ENCODE assay signal across 11 mouse cellular contexts in the genomic region with DNA sequence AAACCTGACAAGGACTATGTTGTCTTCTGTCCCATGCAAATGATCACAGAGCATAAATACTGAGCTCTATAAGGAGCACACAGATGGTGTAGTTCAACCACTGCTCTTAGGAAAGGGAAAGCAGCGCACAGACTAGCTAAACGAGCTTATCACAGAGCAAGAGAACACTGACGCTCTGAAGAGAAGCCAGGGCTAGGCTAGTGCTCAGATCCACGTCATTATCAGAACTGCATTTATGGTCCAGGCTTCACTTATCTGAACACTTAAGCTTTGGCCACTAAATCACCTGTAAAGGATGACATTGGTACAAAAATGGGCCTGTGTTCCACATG. TPM values are rescaled to one million over a fixed set of nuclear protein-coding genes. Genes with fewer than 3 reads are reported as not detected.
DNase-seq lines count a peak whose midpoint lies in the region; ATAC-seq and TF ChIP-seq lines count a peak whose summit lies in the region.
"Had no signal": no experiment of that assay in that cellular context is flagged by ENCODE, and none has a peak within 500 bp of the region (broad histone marks: within the 10 kb centered on the region; RNA-seq: fewer than 3 reads in every experiment).

No protein-coding gene starts in this region.

- H3K36me3 ChIP-seq in heart, embryonic 14.5 days (ENCODE audit: control insufficient read depth, insufficient read depth, low read length) = peaks cover 11% of the 10 kb centered on the region
- H3K36me3 ChIP-seq in forebrain, embryonic 12.5 days (replicated peaks) = peaks cover 13% of the 10 kb centered on the region; the same call in 1 of the 2 replicates
- peaks cover 3% of the 10 kb centered on the region; the same call in 1 of the 2 replicates for H3K36me3 ChIP-seq in hindbrain, embryonic 14.5 days (replicated peaks; ENCODE audit: control insufficient read depth, insufficient read depth)
- H3K36me3 ChIP-seq in midbrain, postnatal 0 days (ENCODE audit: insufficient read depth, low read length) = no peaks in the 10 kb centered on the region

- intact Hi-C loops in heart, postnatal 36 days (cut with DNase I) = no loop called here

- DNase-seq in heart, postnatal 36 days = no peak
- DNase-seq in hindbrain, embryonic 14.5 days (ENCODE audit: low spot score) = no peak
- no peak for DNase-seq in midbrain, postnatal 0 days (ENCODE audit: low spot score)
- no peak for DNase-seq in cerebellum, postnatal 14 days
- DNase-seq in right cerebral cortex, adult 18-20 months = no peak
- no peak for DNase-seq in liver
- DNase-seq: thymus, adult 2 months had no signal

- H3K27me3 ChIP-seq in heart, embryonic 14.5 days (ENCODE audit: control insufficient read depth, insufficient read depth, low read length) = no peaks in the 10 kb centered on the region
- H3K27me3 ChIP-seq in forebrain, embryonic 12.5 days = no peaks in the 10 kb centered on the region
- H3K27me3 ChIP-seq in hindbrain, embryonic 14.5 days (ENCODE audit: control insufficient read depth, insufficient read depth, low read length) = no peaks in the 10 kb centered on the region
- no peaks in the 10 kb centered on the region for H3K27me3 ChIP-seq in midbrain, postnatal 0 days (ENCODE audit: insufficient read depth, low read length)
- H3K27me3 ChIP-seq: embryonic facial prominence, embryonic 12.5 days had no signal

- WGBS in heart, embryonic 14.5 days = 14% methylated on average over 4 of the region's 4 CpGs
- 27% methylated on average over 4 of the region's 4 CpGs for WGBS in forebrain, embryonic 12.5 days
- 32% methylated on average over 4 of the region's 4 CpGs for WGBS in hindbrain, embryonic 14.5 days
- 28% methylated on average over 4 of the region's 4 CpGs for WGBS in midbrain, postnatal 0 days

- no peaks in the 10 kb centered on the region for H3K9me3 ChIP-seq in heart, embryonic 14.5 days (ENCODE audit: control insufficient read depth, low read length)
- no peaks in the 10 kb centered on the region for H3K9me3 ChIP-seq in forebrain, embryonic 12.5 days
- H3K9me3 ChIP-seq in hindbrain, embryonic 14.5 days (ENCODE audit: control insufficient read depth, low read length) = no peaks in the 10 kb centered on the region
- H3K9me3 ChIP-seq in midbrain, postnatal 0 days (ENCODE audit: low read length) = no peaks in the 10 kb centered on the region
- H3K9me3 ChIP-seq: embryonic facial prominence, embryonic 12.5 days had no signal

- H3K4me2 ChIP-seq in heart, embryonic 14.5 days (ENCODE audit: low read length) = peak overlapping the region; percentile 23; the same call in 1 of the 2 replicates
- peak overlapping the region; percentile 3 for H3K4me2 ChIP-seq in forebrain, embryonic 12.5 days
- no peak overlapping the region for H3K4me2 ChIP-seq in hindbrain, embryonic 14.5 days (replicated peaks)
- no peak overlapping the region for H3K4me2 ChIP-seq in midbrain, postnatal 0 days (ENCODE audit: low read depth, low read length, poor library complexity, severe bottlenecking)
- H3K4me2 ChIP-seq: embryonic facial prominence, embryonic 12.5 days had no signal

- peaks cover 21 to 53% of the 10 kb centered on the region in 2 experiments for H3K4me1 ChIP-seq in heart, embryonic 14.5 days (ENCODE audit: control insufficient read depth in 2 of 2, insufficient read depth in 2 of 2, low read length in 2 of 2)
- H3K4me1 ChIP-seq in forebrain, embryonic 12.5 days = peaks cover 46% of the 10 kb centered on the region
- H3K4me1 ChIP-seq in hindbrain, embryonic 14.5 days (replicated peaks; ENCODE audit: control insufficient read depth, insufficient read depth, low read length) = peaks cover 43% of the 10 kb centered on the region
- H3K4me1 ChIP-seq in midbrain, postnatal 0 days (ENCODE audit: insufficient read depth, low read length) = peaks cover 20% of the 10 kb centered on the region; the same call in 1 of the 2 replicates

- peak overlapping the region; percentile 86 to 87 for H3K27ac ChIP-seq in heart, embryonic 14.5 days (replicated peaks in 1 of 2; ENCODE audit: control insufficient read depth in 1 of 2, insufficient read depth in 1 of 2, low read depth in 2 of 2, low read length in 2 of 2)
- H3K27ac ChIP-seq in forebrain, embryonic 12.5 days = peak overlapping the region; percentile 76
- peak overlapping the region; percentile 89 for H3K27ac ChIP-seq in hindbrain, embryonic 14.5 days
- H3K27ac ChIP-seq in midbrain, postnatal 0 days (ENCODE audit: low read depth, low read length) = peak overlapping the region; percentile 70
- H3K27ac ChIP-seq: liver, embryonic 14.5 days had no signal

- H3K4me3 ChIP-seq in heart, embryonic 14.5 days (ENCODE audit: control insufficient read depth in 1 of 2, insufficient read depth in 1 of 2, low read depth in 1 of 2, low read length in 2 of 2) = no peak overlapping the region
- H3K4me3 ChIP-seq in forebrain, embryonic 12.5 days (replicated peaks) = no peak overlapping the region
- H3K4me3 ChIP-seq in hindbrain, embryonic 14.5 days (replicated peaks; ENCODE audit: low read length) = no peak overlapping the region
- H3K4me3 ChIP-seq in midbrain, postnatal 0 days (ENCODE audit: low read depth, low read length) = no peak overlapping the region
- H3K4me3 ChIP-seq: embryonic facial prominence, embryonic 12.5 days had no signal

- H3K9ac ChIP-seq in heart, embryonic 14.5 days (ENCODE audit: low read length) = peak overlapping the region; percentile 41; the same call in 1 of the 2 replicates
- no peak overlapping the region; the same call in 1 of the 2 replicates for H3K9ac ChIP-seq in forebrain, embryonic 12.5 days
- H3K9ac ChIP-seq in hindbrain, embryonic 14.5 days = peak overlapping the region; percentile 2; the same call in 1 of the 2 replicates
- no peak overlapping the region for H3K9ac ChIP-seq in midbrain, postnatal 0 days (replicated peaks; ENCODE audit: low read length, poor library complexity, severe bottlenecking)
- H3K9ac ChIP-seq: embryonic facial prominence, embryonic 12.5 days; liver, embryonic 14.5 days had no signal

- TF ChIP-seq CTCF in midbrain, postnatal 0 days (IDR thresholded peaks at IDR 0.05) = no peak

- ATAC-seq in heart, embryonic 14.5 days (ENCODE audit: insufficient number of reproducible peaks, insufficient read depth, low FRiP score, low read depth) = peak; percentile 50; the same call in 1 of the 2 replicates
- 0 out of 2 replicates have a peak, but pooled peaks have one; percentile 51 for ATAC-seq in forebrain, embryonic 12.5 days (ENCODE audit: low FRiP score)
- ATAC-seq in hindbrain, embryonic 14.5 days (ENCODE audit: low FRiP score) = 0 out of 2 replicates have a peak, but pooled peaks have one; percentile 8
- ATAC-seq in midbrain, postnatal 0 days (ENCODE audit: low FRiP score) = no peak

RNA-seq across cellular contexts. Expression of a gene that starts 57.5 kb away (rescaled TPM):
- 210 and 223 TPM in 2 replicates for polyA plus RNA-seq in heart, embryonic 14.5 days (2014; fragmentation: Nextera tagmentation; extraction: Ambion mirVana)
- total RNA-seq in heart, postnatal 36 days (2021) = 100 to 1,000 TPM; 225 to 237 TPM
- polyA plus RNA-seq in forebrain, embryonic 12.5 days (2016; fragmentation: Nextera tagmentation; extraction: Ambion mirVana) = 247 and 249 TPM in 2 replicates
- polyA plus RNA-seq in hindbrain, embryonic 14.5 days (2014; fragmentation: Nextera tagmentation; extraction: Ambion mirVana) = 280 and 287 TPM in 2 replicates
- total RNA-seq in midbrain, postnatal 0 days (2014; rRNA removed) = 252 and 274 TPM in 2 replicates
- polyA plus RNA-seq in midbrain, postnatal 0 days (2015; fragmentation: Nextera tagmentation; extraction: Ambion mirVana) = 382 and 399 TPM in 2 replicates

Comparison
In these comparisons a context has a peak if more than half of its experiments do, and no peak if none do; other contexts are left out.
1. H3K4me2 ChIP-seq: peak in heart, embryonic 14.5 days (single experiment) and forebrain, embryonic 12.5 days (single experiment); none in hindbrain, embryonic 14.5 days (single experiment) and midbrain, postnatal 0 days (single experiment).
2. H3K9ac ChIP-seq: peak in heart, embryonic 14.5 days (single experiment) and hindbrain, embryonic 14.5 days (single experiment); none in forebrain, embryonic 12.5 days (single experiment) and midbrain, postnatal 0 days (single experiment).
3. Peak in every context shown above with its lines, with median percentiles within 50 percentile points of each other: H3K27ac ChIP-seq.